Mouse (Mus musculus): ENCODE measurements at regions not wholly inside any gene's neighbourhood (a gene's known extent, or its start where the extent isn't known, plus 50 kb on each side); places are given as distances from the start of the nearest gene placed in this dataset.
"Not testable (repeated sequence)": the region's sequence is repeated elsewhere in the genome, so short reads cannot be mapped to it uniquely, and the experiment has no call there.

- no peaks in the 10 kb centered on the region for H3K36me3 ChIP-seq (ENCODE audit: control insufficient read depth, insufficient read depth, low read length)
- H3K27ac ChIP-seq (ENCODE audit: insufficient read depth, low read depth, low read length), result no peak overlapping the region
- 61% methylated on average over 7 of the region's 7 CpGs for WGBS
These were observed 137.4 kb upstream of the Adamts18 start for GRCm38 (mm10) chr8:113985948-113986347.

GRCm38 (mm10) chr8:113990718-113991117 lies 142.2 kb upstream of the Adamts18 start:
- WGBS, result 87% methylated on average over 9 of the region's 9 CpGs
- Histone ChIP-seq H3K27ac (ENCODE audit: insufficient read depth, low read depth, low read length) (no peak overlapping the region), H3K4me3 (ENCODE audit: low read depth, low read length) (no peak overlapping the region), H3K4me1 (ENCODE audit: control insufficient read depth, insufficient read depth, insufficient read length, low read length) (no peaks in the 10 kb centered on the region), H3K27me3 (ENCODE audit: control insufficient read depth, insufficient read depth, low read length) (no peaks in the 10 kb centered on the region), H3K36me3 (ENCODE audit: control insufficient read depth, insufficient read depth, low read length) (no peaks in the 10 kb centered on the region)
- no peak for TF ChIP-seq CTCF (IDR thresholded peaks at IDR 0.05; ENCODE audit: extremely low read depth, insufficient read length, insufficient replicate concordance, low read depth, low read length)
- TF ChIP-seq POLR2A (IDR thresholded peaks at IDR 0.05; ENCODE audit: low read depth, low read length), result no peak

More at GRCm38 (mm10) chr8:113985948-113986347, 137.4 kb upstream of the Adamts18 start:
- H3K4me3 ChIP-seq (ENCODE audit: low read depth, low read length), result no peak overlapping the region
- no peaks in the 10 kb centered on the region for H3K27me3 ChIP-seq (ENCODE audit: control insufficient read depth, insufficient read depth, low read length)
- TF ChIP-seq CTCF (IDR thresholded peaks at IDR 0.05; ENCODE audit: extremely low read depth, insufficient read length, insufficient replicate concordance, low read depth, low read length) (no peak), POLR2A (IDR thresholded peaks at IDR 0.05; ENCODE audit: low read depth, low read length) (no peak)
- H3K4me1 ChIP-seq (ENCODE audit: control insufficient read depth, insufficient read depth, insufficient read length, low read length), result no peaks in the 10 kb centered on the region

- TF ChIP-seq CTCF (IDR thresholded peaks at IDR 0.05; ENCODE audit: extremely low read depth, insufficient read length, insufficient replicate concordance, low read depth, low read length) (no peak), POLR2A (IDR thresholded peaks at IDR 0.05; ENCODE audit: low read depth, low read length) (no peak)
- H3K27me3 ChIP-seq (ENCODE audit: control insufficient read depth, insufficient read depth, low read length), result no peaks in the 10 kb centered on the region
- no peaks in the 10 kb centered on the region for H3K36me3 ChIP-seq (ENCODE audit: control insufficient read depth, insufficient read depth, low read length)
- 31% methylated on average over 6 of the region's 6 CpGs for WGBS
- no peak overlapping the region for H3K4me3 ChIP-seq (ENCODE audit: low read depth, low read length)
- no peak overlapping the region for H3K27ac ChIP-seq (ENCODE audit: insufficient read depth, low read depth, low read length)
- no peaks in the 10 kb centered on the region for H3K4me1 ChIP-seq (ENCODE audit: control insufficient read depth, insufficient read depth, insufficient read length, low read length)
These were observed 134.5 kb upstream of the Nudt7 start for GRCm38 (mm10) chr8:113998881-113999280.

GRCm38 (mm10) chr8:114001674-114002073 lies 131.7 kb upstream of the Nudt7 start:
- no peak overlapping the region for H3K4me3 ChIP-seq (ENCODE audit: low read depth, low read length)
- no peak overlapping the region for H3K27ac ChIP-seq (ENCODE audit: insufficient read depth, low read depth, low read length)
- 83% methylated on average over 2 of the region's 2 CpGs for WGBS
- H3K36me3 ChIP-seq (ENCODE audit: control insufficient read depth, insufficient read depth, low read length), result no peaks in the 10 kb centered on the region
- TF ChIP-seq POLR2A (IDR thresholded peaks at IDR 0.05; ENCODE audit: low read depth, low read length) (no peak), CTCF (IDR thresholded peaks at IDR 0.05; ENCODE audit: extremely low read depth, insufficient read length, insufficient replicate concordance, low read depth, low read length) (no peak)
- no peaks in the 10 kb centered on the region for H3K4me1 ChIP-seq (ENCODE audit: control insufficient read depth, insufficient read depth, insufficient read length, low read length)
- no peaks in the 10 kb centered on the region for H3K27me3 ChIP-seq (ENCODE audit: control insufficient read depth, insufficient read depth, low read length)

- WGBS, result 60% methylated on average over 7 of the region's 7 CpGs
- H3K27ac ChIP-seq (ENCODE audit: insufficient read depth, low read depth, low read length), result no peak overlapping the region
- H3K27me3 ChIP-seq (ENCODE audit: control insufficient read depth, insufficient read depth, low read length), result no peaks in the 10 kb centered on the region
- H3K4me3 ChIP-seq (ENCODE audit: low read depth, low read length), result no peak overlapping the region
- no peak for TF ChIP-seq POLR2A (IDR thresholded peaks at IDR 0.05; ENCODE audit: low read depth, low read length)
- no peaks in the 10 kb centered on the region for H3K4me1 ChIP-seq (ENCODE audit: control insufficient read depth, insufficient read depth, insufficient read length, low read length)
- H3K36me3 ChIP-seq (ENCODE audit: control insufficient read depth, insufficient read depth, low read length), result no peaks in the 10 kb centered on the region
These were observed 128.9 kb upstream of the Nudt7 start for GRCm38 (mm10) chr8:114004436-114004835.

- H3K36me3 ChIP-seq (ENCODE audit: control insufficient read depth, insufficient read depth, low read length), result no peaks in the 10 kb centered on the region
- H3K4me3 ChIP-seq (ENCODE audit: low read depth, low read length), result no peak overlapping the region
- H3K27ac ChIP-seq (ENCODE audit: insufficient read depth, low read depth, low read length), result no peak overlapping the region
- no peaks in the 10 kb centered on the region for H3K27me3 ChIP-seq (ENCODE audit: control insufficient read depth, insufficient read depth, low read length)
- no peak for TF ChIP-seq CTCF (IDR thresholded peaks at IDR 0.05; ENCODE audit: extremely low read depth, insufficient read length, insufficient replicate concordance, low read depth, low read length)
- TF ChIP-seq POLR2A (IDR thresholded peaks at IDR 0.05; ENCODE audit: low read depth, low read length), result no peak
- 76% methylated on average over 5 of the region's 5 CpGs for WGBS
- no peaks in the 10 kb centered on the region for H3K4me1 ChIP-seq (ENCODE audit: control insufficient read depth, insufficient read depth, insufficient read length, low read length)
These were observed 126.8 kb upstream of the Nudt7 start for GRCm38 (mm10) chr8:114006587-114006986.

- 86% methylated on average over 10 of the region's 10 CpGs for WGBS
These were observed 126.3 kb upstream of the Nudt7 start for GRCm38 (mm10) chr8:114007103-114007502.

GRCm38 (mm10) chr8:114018364-114018763 lies 115.0 kb upstream of the Nudt7 start:
- TF ChIP-seq POLR2A (IDR thresholded peaks at IDR 0.05; ENCODE audit: low read depth, low read length) (no peak), CTCF (IDR thresholded peaks at IDR 0.05; ENCODE audit: extremely low read depth, insufficient read length, insufficient replicate concordance, low read depth, low read length) (no peak)
- no peaks in the 10 kb centered on the region for H3K36me3 ChIP-seq (ENCODE audit: control insufficient read depth, insufficient read depth, low read length)
- no peak overlapping the region for H3K4me3 ChIP-seq (ENCODE audit: low read depth, low read length)
- no peaks in the 10 kb centered on the region for H3K4me1 ChIP-seq (ENCODE audit: control insufficient read depth, insufficient read depth, insufficient read length, low read length)
- H3K27me3 ChIP-seq (ENCODE audit: control insufficient read depth, insufficient read depth, low read length), result no peaks in the 10 kb centered on the region
- 31% methylated on average over 5 of the region's 5 CpGs for WGBS
- H3K27ac ChIP-seq (ENCODE audit: insufficient read depth, low read depth, low read length), result no peak overlapping the region

More at GRCm38 (mm10) chr8:114007103-114007502, 126.3 kb upstream of the Nudt7 start:
- Histone ChIP-seq H3K4me3 (ENCODE audit: low read depth, low read length) (no peak overlapping the region), H3K4me1 (ENCODE audit: control insufficient read depth, insufficient read depth, insufficient read length, low read length) (no peaks in the 10 kb centered on the region), H3K36me3 (ENCODE audit: control insufficient read depth, insufficient read depth, low read length) (no peaks in the 10 kb centered on the region), H3K27me3 (ENCODE audit: control insufficient read depth, insufficient read depth, low read length) (no peaks in the 10 kb centered on the region), H3K27ac (ENCODE audit: insufficient read depth, low read depth, low read length) (no peak overlapping the region)
- no peak for TF ChIP-seq CTCF (IDR thresholded peaks at IDR 0.05; ENCODE audit: extremely low read depth, insufficient read length, insufficient replicate concordance, low read depth, low read length)
- TF ChIP-seq POLR2A (IDR thresholded peaks at IDR 0.05; ENCODE audit: low read depth, low read length), result no peak

- H3K36me3 ChIP-seq (ENCODE audit: control insufficient read depth, insufficient read depth, low read length), result not testable (repeated sequence)
These were observed 103.2 kb upstream of the Nudt7 start for GRCm38 (mm10) chr8:114030141-114030540.

More at GRCm38 (mm10) chr8:114030141-114030540, 103.2 kb upstream of the Nudt7 start:
- not testable (repeated sequence) for H3K4me1 ChIP-seq (ENCODE audit: control insufficient read depth, insufficient read depth, insufficient read length, low read length); H3K27ac ChIP-seq (ENCODE audit: insufficient read depth, low read depth, low read length); H3K4me3 ChIP-seq (ENCODE audit: low read depth, low read length); H3K27me3 ChIP-seq (ENCODE audit: control insufficient read depth, insufficient read depth, low read length)
- 93% methylated on average over 9 of the region's 9 CpGs for WGBS

Measured in small intestine, adult 2 months (tissue).